Mouse (Mus musculus): ENCODE results near the gene Ier5.

Gene Ier5

DNA sequence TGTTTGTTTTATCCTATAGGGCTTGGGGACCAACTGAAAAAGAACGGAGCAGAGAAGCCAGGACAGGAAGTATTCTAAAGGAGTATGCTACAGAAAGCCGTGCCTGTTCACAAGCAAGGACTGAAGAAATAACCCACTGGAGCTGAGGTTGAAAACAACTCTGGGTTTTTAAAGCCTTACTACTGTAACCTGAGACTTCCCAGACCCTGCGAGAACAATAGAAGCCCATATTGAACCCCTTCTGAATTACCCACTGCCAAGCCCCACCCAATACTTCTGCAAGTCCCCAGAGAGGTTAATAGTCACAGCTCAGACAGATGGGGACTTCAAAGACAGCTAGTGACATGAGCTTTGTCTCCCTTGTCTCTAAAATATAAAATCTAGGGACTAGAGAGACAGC lies 44.4 kb downstream of the Ier5 start:
- in situ Hi-C loops (cut with MboI), result no loop called here

DNA sequence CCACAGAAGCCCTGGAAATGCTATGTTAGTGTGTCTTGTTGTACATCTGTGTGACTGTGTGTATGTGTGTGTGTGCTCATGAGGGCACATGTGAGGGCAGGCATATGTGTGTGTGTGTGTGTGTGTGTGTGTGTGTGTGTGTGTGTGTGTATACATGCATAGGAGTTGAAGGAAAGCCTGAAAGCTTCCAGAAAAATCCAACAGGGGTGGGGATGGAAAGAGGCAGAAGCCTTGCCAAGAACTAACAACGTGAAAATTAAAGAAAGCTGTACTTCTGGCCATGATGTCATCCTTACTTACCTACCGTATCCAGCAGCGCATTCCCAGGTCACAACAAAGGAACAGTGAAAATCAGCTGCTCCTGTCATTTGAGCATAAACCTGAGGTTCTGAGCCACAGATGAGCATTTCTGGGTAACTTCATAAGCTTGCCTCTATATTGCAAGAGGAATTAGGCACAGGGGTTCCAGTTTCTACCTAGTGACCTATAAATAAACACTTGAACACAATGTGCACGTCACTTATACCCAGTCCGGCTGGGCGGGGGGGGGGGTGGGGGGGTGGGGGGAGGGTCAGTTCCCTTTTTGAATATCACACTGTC lies 45.0 kb downstream of the Ier5 start:
- in situ Hi-C loops (cut with MboI), result loop anchor here (5.0 kb wide), 2 partner anchors 43 to 88 kb away; partner anchors contain the start of gene Ier5

- in situ Hi-C loops (cut with MboI), result loop anchor here (5.0 kb wide), 2 partner anchors 44 to 89 kb away; partner anchors contain the start of gene Ier5
These were observed 46.1 kb downstream of the Ier5 start for GRCm38 (mm10) chr1:155053296-155053695.

DNA sequence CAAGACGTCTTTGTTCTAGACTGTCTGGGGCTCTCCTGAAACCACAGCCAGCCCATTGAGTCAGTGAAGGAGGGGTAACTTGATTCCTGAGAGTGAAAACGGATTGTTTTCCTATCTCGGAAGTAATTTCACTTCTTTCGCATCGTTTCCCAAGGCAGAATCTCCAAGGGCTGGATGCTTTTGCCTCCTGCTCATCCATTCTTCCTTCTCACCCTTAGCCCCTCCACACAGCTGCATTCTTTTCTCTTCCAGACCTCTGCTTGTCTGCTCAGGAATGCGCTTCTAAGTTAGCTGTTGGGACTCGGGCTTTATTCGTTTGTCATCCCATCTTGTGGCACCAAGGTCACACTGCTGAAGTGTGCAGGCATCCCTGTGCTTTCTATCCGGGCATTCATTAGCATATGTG lies 46.7 kb downstream of the Ier5 start:
- in situ Hi-C loops (cut with MboI), result loop anchor here (5.0 kb wide), 2 partner anchors 45 to 90 kb away; partner anchors contain the start of gene Ier5

DNA sequence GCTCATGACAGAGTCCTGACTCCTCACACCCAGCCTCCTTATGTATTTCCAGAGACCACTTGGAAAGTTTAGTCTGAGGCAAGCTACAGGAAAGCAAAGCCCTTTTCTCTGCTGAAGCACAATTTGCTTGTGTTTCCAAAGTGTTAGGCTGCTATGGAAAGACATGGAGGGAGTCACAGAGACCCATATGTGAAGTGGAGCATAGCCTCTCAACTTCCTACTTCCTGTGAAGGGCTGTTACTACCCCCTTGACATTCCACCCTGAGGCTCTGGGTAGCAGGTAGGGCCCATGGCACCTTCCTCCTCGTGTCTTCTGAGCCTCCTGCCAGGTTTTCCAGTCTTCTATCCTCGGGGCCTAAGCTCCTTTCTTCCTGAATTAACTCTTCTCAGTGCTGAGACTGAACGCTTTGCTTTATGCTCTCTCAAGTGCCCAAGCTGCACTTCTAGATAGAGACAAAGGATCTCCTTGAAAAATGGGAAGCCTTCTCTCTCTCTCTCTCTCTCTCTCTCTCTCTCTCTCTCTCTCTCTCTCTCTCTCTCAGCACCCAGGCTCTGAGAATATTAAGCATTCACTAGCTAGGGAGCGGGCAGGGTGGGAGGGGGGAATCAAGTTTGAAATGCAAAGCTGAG lies 47.2 kb downstream of the Ier5 start:
- in situ Hi-C loops (cut with MboI), result loop anchor here (5.0 kb wide), 2 partner anchors 45 to 90 kb away; partner anchors contain the start of gene Ier5

GRCm38 (mm10) chr1:155051701-155052127 lies 47.7 kb downstream of the Ier5 start:
- in situ Hi-C loops (cut with MboI), result loop anchor here (5.0 kb wide), 2 partner anchors 46 to 91 kb away; partner anchors contain the start of gene Ier5

DNA sequence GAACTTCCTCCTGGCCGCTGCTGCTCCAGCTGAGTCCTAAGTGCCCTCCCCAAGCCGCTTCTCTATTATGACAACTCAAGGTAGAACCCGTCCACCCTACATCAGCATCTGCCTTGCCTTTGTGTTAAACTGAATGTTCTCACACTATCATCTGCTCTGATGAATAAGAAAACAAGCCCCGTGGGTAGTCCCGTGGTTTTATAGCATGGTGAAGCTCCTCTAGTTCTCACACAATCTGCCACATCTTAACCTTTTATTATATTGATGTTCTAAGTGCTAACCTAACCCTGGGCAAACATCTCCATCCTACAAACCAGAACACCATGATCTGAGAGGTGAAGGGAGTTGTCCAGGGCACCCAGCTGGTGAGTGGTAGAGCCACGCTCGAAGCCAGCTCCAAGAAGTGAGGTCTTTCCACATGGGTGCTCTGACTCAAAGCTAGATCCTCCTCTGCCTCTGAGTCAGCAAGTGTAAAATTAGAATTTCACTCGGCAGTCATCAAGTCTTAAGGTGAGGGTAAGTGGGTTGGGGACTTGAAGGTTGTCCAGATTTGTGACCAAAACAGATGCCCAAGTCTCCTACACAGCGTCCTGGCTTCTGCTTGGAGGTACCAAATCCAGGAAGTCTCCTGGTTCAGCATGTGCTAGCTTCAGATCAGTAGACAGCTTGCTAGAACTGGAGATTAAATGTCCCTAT lies 48.4 kb downstream of the Ier5 start:
- in situ Hi-C loops (cut with MboI), result loop anchor here (5.0 kb wide), 2 partner anchors 46 to 91 kb away; partner anchors contain the start of gene Ier5

GRCm38 (mm10) chr1:155050174-155050573 lies 49.3 kb downstream of the Ier5 start:
- in situ Hi-C loops (cut with MboI), result loop anchor here (5.0 kb wide), 2 partner anchors 47 to 92 kb away; partner anchors contain the start of gene Ier5

GRCm38 (mm10) chr1:155048947-155049346 lies 50.5 kb downstream of the Ier5 start:
- in situ Hi-C loops (cut with MboI), result no loop called here
